Mouse (Mus musculus): ENCODE data around the gene Rgs14. TPM values are rescaled to one million over a fixed set of nuclear protein-coding genes. Genes with fewer than 3 reads are reported as not detected.

Gene Rgs14
- polyA plus RNA-seq, 1 experiment from 2014 or later: 0.31 TPM

GRCm38 (mm10) chr13:55404853-55405782, 35.6 kb downstream of the Rgs14 start:
- no peaks in the 10 kb centered on the region for H3K9me3 ChIP-seq (replicated peaks; ENCODE audit: control insufficient read depth, low read length)
- peaks cover 48% of the 10 kb centered on the region for H3K27me3 ChIP-seq (ENCODE audit: control insufficient read depth, insufficient read depth, low read length)
- no peak overlapping the region for H3K4me3 ChIP-seq (ENCODE audit: low read depth, low read length)
- H3K27ac ChIP-seq (ENCODE audit: low read depth, low read length): no peak overlapping the region
- peak overlapping the region; percentile 53 for H3K9ac ChIP-seq (ENCODE audit: low read depth, low read length)
- H3K36me3 ChIP-seq (ENCODE audit: control insufficient read depth, insufficient read depth, low read length): no peaks in the 10 kb centered on the region
- 0 out of 2 replicates have a peak overlapping the region, but pooled peaks have one; percentile 22 for H3K4me2 ChIP-seq
- WGBS (ENCODE audit: insufficient replicate concordance): 11% methylated on average over 11 of the region's 11 CpGs
- H3K4me1 ChIP-seq (ENCODE audit: control insufficient read depth, insufficient read depth, low read length): no peaks in the 10 kb centered on the region
- no peak for ATAC-seq (replicated peaks; ENCODE audit: insufficient number of reproducible peaks, low FRiP score, low TSS enrichment)

- WGBS (ENCODE audit: insufficient replicate concordance): 69% methylated on average over 13 of the region's 13 CpGs
- Histone ChIP-seq H3K4me3 (ENCODE audit: low read depth, low read length) (no peak overlapping the region), H3K4me2 (no peak overlapping the region), H3K9me3 (replicated peaks; ENCODE audit: control insufficient read depth, low read length) (no peaks in the 10 kb centered on the region), H3K4me1 (ENCODE audit: control insufficient read depth, insufficient read depth, low read length) (no peaks in the 10 kb centered on the region), H3K9ac (ENCODE audit: low read depth, low read length) (peak overlapping the region; percentile 53), H3K36me3 (ENCODE audit: control insufficient read depth, insufficient read depth, low read length) (no peaks in the 10 kb centered on the region), H3K27ac (ENCODE audit: low read depth, low read length) (no peak overlapping the region), H3K27me3 (ENCODE audit: control insufficient read depth, insufficient read depth, low read length) (peaks cover 48% of the 10 kb centered on the region)
- no peak for ATAC-seq (replicated peaks; ENCODE audit: insufficient number of reproducible peaks, low FRiP score, low TSS enrichment)
Observed at GRCm38 (mm10) chr13:55405783-55406390, 36.4 kb downstream of the Rgs14 start.

- Histone ChIP-seq H3K4me1 (ENCODE audit: control insufficient read depth, insufficient read depth, low read length) (no peaks in the 10 kb centered on the region), H3K27me3 (ENCODE audit: control insufficient read depth, insufficient read depth, low read length) (peaks cover 48% of the 10 kb centered on the region), H3K9me3 (replicated peaks; ENCODE audit: control insufficient read depth, low read length) (no peaks in the 10 kb centered on the region), H3K27ac (ENCODE audit: low read depth, low read length) (no peak overlapping the region), H3K4me2 (no peak overlapping the region), H3K9ac (ENCODE audit: low read depth, low read length) (no peak overlapping the region), H3K4me3 (ENCODE audit: low read depth, low read length) (no peak overlapping the region), H3K36me3 (ENCODE audit: control insufficient read depth, insufficient read depth, low read length) (no peaks in the 10 kb centered on the region)
- no peak for ATAC-seq (replicated peaks; ENCODE audit: insufficient number of reproducible peaks, low FRiP score, low TSS enrichment)
- WGBS (ENCODE audit: insufficient replicate concordance): 73% methylated on average over 4 of the region's 4 CpGs
Observed at GRCm38 (mm10) chr13:55407341-55407740, 37.8 kb downstream of the Rgs14 start.

- Histone ChIP-seq H3K36me3 (ENCODE audit: control insufficient read depth, insufficient read depth, low read length) (no peaks in the 10 kb centered on the region), H3K27me3 (ENCODE audit: control insufficient read depth, insufficient read depth, low read length) (peaks cover 51% of the 10 kb centered on the region), H3K9me3 (replicated peaks; ENCODE audit: control insufficient read depth, low read length) (no peaks in the 10 kb centered on the region)
Observed at GRCm38 (mm10) chr13:55408546-55409120, 39.1 kb downstream of the Rgs14 start.

GRCm38 (mm10) chr13:55411826-55412225, 42.3 kb downstream of the Rgs14 start:
- H3K9me3 ChIP-seq (replicated peaks; ENCODE audit: control insufficient read depth, low read length): no peaks in the 10 kb centered on the region
- H3K4me1 ChIP-seq (ENCODE audit: control insufficient read depth, insufficient read depth, low read length): no peaks in the 10 kb centered on the region
- no peak overlapping the region for H3K9ac ChIP-seq (ENCODE audit: low read depth, low read length)
- H3K27me3 ChIP-seq (ENCODE audit: control insufficient read depth, insufficient read depth, low read length): peaks cover 49% of the 10 kb centered on the region
- H3K4me3 ChIP-seq (ENCODE audit: low read depth, low read length): no peak overlapping the region
- no peak overlapping the region for H3K27ac ChIP-seq (ENCODE audit: low read depth, low read length)
- H3K36me3 ChIP-seq (ENCODE audit: control insufficient read depth, insufficient read depth, low read length): no peaks in the 10 kb centered on the region
- no peak overlapping the region for H3K4me2 ChIP-seq
- no peak for ATAC-seq (replicated peaks; ENCODE audit: insufficient number of reproducible peaks, low FRiP score, low TSS enrichment)
- WGBS (ENCODE audit: insufficient replicate concordance): 71% methylated on average over 7 of the region's 7 CpGs

More at GRCm38 (mm10) chr13:55408546-55409120, 39.1 kb downstream of the Rgs14 start:
- ATAC-seq (replicated peaks; ENCODE audit: insufficient number of reproducible peaks, low FRiP score, low TSS enrichment): no peak
- Histone ChIP-seq H3K4me3 (ENCODE audit: low read depth, low read length) (no peak overlapping the region), H3K4me1 (ENCODE audit: control insufficient read depth, insufficient read depth, low read length) (no peaks in the 10 kb centered on the region), H3K4me2 (no peak overlapping the region), H3K27ac (ENCODE audit: low read depth, low read length) (no peak overlapping the region), H3K9ac (ENCODE audit: low read depth, low read length) (no peak overlapping the region)
- WGBS (ENCODE audit: insufficient replicate concordance): 70% methylated on average over 19 of the region's 19 CpGs

- Histone ChIP-seq H3K4me3 (ENCODE audit: low read depth, low read length) (no peak overlapping the region), H3K4me1 (ENCODE audit: control insufficient read depth, insufficient read depth, low read length) (no peaks in the 10 kb centered on the region), H3K27me3 (ENCODE audit: control insufficient read depth, insufficient read depth, low read length) (peaks cover 55% of the 10 kb centered on the region), H3K4me2 (no peak overlapping the region), H3K9me3 (replicated peaks; ENCODE audit: control insufficient read depth, low read length) (no peaks in the 10 kb centered on the region), H3K36me3 (ENCODE audit: control insufficient read depth, insufficient read depth, low read length) (no peaks in the 10 kb centered on the region), H3K9ac (ENCODE audit: low read depth, low read length) (no peak overlapping the region), H3K27ac (ENCODE audit: low read depth, low read length) (no peak overlapping the region)
- no peak for ATAC-seq (replicated peaks; ENCODE audit: insufficient number of reproducible peaks, low FRiP score, low TSS enrichment)
- 81% methylated on average over 13 of the region's 13 CpGs for WGBS (ENCODE audit: insufficient replicate concordance)
Observed at GRCm38 (mm10) chr13:55412643-55413307, 43.2 kb downstream of the Rgs14 start.

GRCm38 (mm10) chr13:55413333-55413732, 43.8 kb downstream of the Rgs14 start:
- WGBS (ENCODE audit: insufficient replicate concordance): 61% methylated on average over 12 of the region's 12 CpGs

GRCm38 (mm10) chr13:55414743-55415380, 45.3 kb downstream of the Rgs14 start, which contains the start of gene Pfn3:
TSS of gene Pfn3 (minus strand) at chr13:55415232.
- no peaks in the 10 kb centered on the region for H3K4me1 ChIP-seq (ENCODE audit: control insufficient read depth, insufficient read depth, low read length)
- peak within 1 kb of the TSS; percentile 61 for H3K4me2 ChIP-seq
- ATAC-seq (replicated peaks; ENCODE audit: insufficient number of reproducible peaks, low FRiP score, low TSS enrichment): no peak
- 13% methylated on average over 41 of the region's 41 CpGs for WGBS (ENCODE audit: insufficient replicate concordance)
- H3K27ac ChIP-seq (ENCODE audit: low read depth, low read length): no peak within 1 kb of the TSS
- H3K9ac ChIP-seq (ENCODE audit: low read depth, low read length): 0 out of 2 replicates have a peak within 1 kb of the TSS, but pooled peaks have one; percentile 6
- peak within 1 kb of the TSS; percentile 28 for H3K4me3 ChIP-seq (ENCODE audit: low read depth, low read length)
- H3K9me3 ChIP-seq (replicated peaks; ENCODE audit: control insufficient read depth, low read length): no peaks in the 10 kb centered on the region
- H3K36me3 ChIP-seq (ENCODE audit: control insufficient read depth, insufficient read depth, low read length): no peaks in the 10 kb centered on the region
- H3K27me3 ChIP-seq (ENCODE audit: control insufficient read depth, insufficient read depth, low read length): peaks cover 71% of the 10 kb centered on the region

More at GRCm38 (mm10) chr13:55413333-55413732, 43.8 kb downstream of the Rgs14 start:
- no peak overlapping the region for H3K4me3 ChIP-seq (ENCODE audit: low read depth, low read length)
- no peaks in the 10 kb centered on the region for H3K9me3 ChIP-seq (replicated peaks; ENCODE audit: control insufficient read depth, low read length)
- H3K4me2 ChIP-seq: no peak overlapping the region
- H3K27me3 ChIP-seq (ENCODE audit: control insufficient read depth, insufficient read depth, low read length): peaks cover 60% of the 10 kb centered on the region
- no peaks in the 10 kb centered on the region for H3K4me1 ChIP-seq (ENCODE audit: control insufficient read depth, insufficient read depth, low read length)
- ATAC-seq (replicated peaks; ENCODE audit: insufficient number of reproducible peaks, low FRiP score, low TSS enrichment): 0 out of 2 replicates have a peak, but pooled peaks have one; percentile 37
- H3K9ac ChIP-seq (ENCODE audit: low read depth, low read length): no peak overlapping the region
- H3K27ac ChIP-seq (ENCODE audit: low read depth, low read length): no peak overlapping the region
- H3K36me3 ChIP-seq (ENCODE audit: control insufficient read depth, insufficient read depth, low read length): no peaks in the 10 kb centered on the region
